Mouse (Mus musculus): ENCODE measurements around the gene Mcf2l.

- TF ChIP-seq CTCF (IDR thresholded peaks at IDR 0.05; ENCODE audit: control insufficient read depth, insufficient read depth, low read length) (no peak), POLR2A (IDR thresholded peaks at IDR 0.05; ENCODE audit: borderline replicate concordance, control insufficient read depth, low read depth, low read length) (no peak)
Measured at GRCm38 (mm10) chr8:12915187-12916006, 41.8 kb downstream of the Mcf2l start.
